Mouse (Mus musculus) hematopoietic multipotent progenitor cell, adult 10-12 weeks (in vitro differentiated cells): ENCODE measurements around the gene Olfr64. TPM values are rescaled to one million over a fixed set of nuclear protein-coding genes. Genes with fewer than 3 reads are reported as not detected.

Experiments
- polyA plus RNA-seq: library from polyadenylated mRNA; stranded (reverse); fragments of >175 nt; gene quantifications from 2 replicates; pipeline ENCODE4 v1.2.3, GENCODE M21; 2012; ENCODE audit warnings: low replicate concordance

The Olfr64 gene
- not detected in 2 replicates for polyA plus RNA-seq

GRCm38 (mm10) chr7:103894385-103894784 lies at the start of gene Olfr64:
TSS of gene Olfr64 (minus strand) at chr7:103894485.

DNA sequence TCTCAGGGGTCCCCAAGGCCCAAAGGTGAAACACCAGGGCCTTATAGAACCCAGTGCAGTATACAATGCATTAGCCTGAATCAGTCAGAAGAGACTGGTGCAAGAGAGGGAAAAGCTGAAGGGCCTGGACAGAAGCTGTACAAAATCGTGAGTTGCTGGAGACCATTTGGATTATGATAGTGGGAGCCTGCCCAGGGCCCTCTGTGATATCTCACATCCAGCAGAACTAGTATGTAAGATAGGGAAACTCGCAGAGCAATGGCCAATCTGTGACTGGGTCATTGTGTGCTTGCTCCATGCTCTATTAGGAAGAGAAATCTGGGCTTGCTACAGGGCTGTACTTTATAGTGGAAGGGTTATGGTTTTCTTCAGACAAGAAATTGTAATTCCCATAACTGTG lies 40.0 kb upstream of the Olfr64 start, which contains the start of gene Olfr632:
Gene Olfr632, plus strand, starts transcription at position 84 of the 400 bp plus-strand sequence.

GRCm38 (mm10) chr7:103928525-103928924 lies 34.2 kb upstream of the Olfr64 start, which contains the start of gene Olfr631:
TSS of gene Olfr631 (plus strand) at chr7:103928825.

GRCm38 (mm10) chr7:103903187-103903586 lies 8.9 kb upstream of the Olfr64 start, which contains the start of gene Olfr65:
TSS of gene Olfr65 (plus strand) at chr7:103903487.

DNA sequence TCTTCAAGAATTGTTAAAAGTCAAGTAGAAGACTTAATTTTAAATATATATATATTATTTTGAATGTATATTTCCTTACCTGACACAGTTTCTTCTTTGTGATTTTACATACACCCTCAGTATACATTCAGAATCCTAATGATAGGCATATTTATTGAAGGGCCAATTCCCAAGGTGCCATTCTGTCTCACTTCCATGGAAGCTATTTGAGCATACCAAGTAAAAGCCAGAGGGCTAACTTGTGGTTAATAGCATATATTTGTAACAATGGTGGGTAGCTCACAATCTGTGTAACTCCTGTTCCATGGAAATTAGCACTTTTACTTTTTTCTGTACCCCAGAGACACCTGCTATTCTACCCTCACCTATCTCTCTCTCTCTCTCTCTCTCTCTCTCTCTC lies 8.1 kb downstream of the Olfr64 start, which contains the start of gene Olfr66:
Gene Olfr66, minus strand, starts transcription at position 101 of the 400 bp plus-strand sequence.

GRCm38 (mm10) chr7:103853090-103853489 lies 41.2 kb downstream of the Olfr64 start, which contains the start of gene Hbb-y:
TSS of gene Hbb-y (minus strand) at chr7:103853216.

DNA sequence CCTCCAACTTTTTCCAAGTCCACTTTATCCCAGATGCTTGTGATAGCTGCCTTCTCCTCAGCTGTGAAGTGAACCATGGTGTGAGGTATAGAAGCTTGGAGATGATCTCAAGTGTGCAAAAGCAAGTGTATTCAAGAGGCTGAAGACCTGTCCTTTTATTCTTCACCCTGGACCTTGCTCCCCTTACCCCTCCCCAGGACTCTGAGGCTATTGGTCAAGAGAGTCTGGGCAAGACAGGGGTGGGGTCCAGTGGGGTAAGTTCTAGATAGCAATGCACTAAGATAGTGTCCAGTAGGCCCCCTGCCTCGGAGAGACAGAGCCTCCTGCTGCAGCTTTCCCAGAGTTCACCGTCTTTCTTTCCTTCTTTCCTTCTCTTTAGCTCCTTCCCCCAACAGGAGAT lies 51.3 kb downstream of the Olfr64 start, which contains the start of gene Hbb-bh1:
Gene Hbb-bh1, minus strand, starts transcription at position 131 of the 400 bp plus-strand sequence.

DNA sequence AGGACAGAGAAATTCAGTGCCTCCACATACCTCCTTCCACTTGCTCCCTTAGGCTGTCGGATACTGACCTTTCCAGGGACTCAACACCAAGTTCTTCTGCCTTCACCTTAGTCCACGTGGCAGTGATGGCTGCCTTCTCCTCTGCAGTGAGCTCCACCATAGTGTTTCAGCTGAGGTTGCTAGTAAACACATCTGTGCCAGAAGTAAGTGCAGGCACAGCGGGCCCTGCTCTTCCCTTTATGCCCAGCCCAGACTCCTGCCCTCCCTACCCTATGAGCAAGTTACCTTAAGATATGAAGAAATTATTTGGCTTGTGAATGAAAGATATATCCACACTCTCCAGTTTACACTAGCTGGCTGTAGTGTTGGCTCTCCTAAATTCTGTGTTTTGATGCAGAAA lies 54.0 kb downstream of the Olfr64 start, which contains the start of gene Hbb-bh2:
Gene Hbb-bh2, minus strand, starts transcription at position 253 of the 400 bp plus-strand sequence.

Other genes with a start within 250 kb of the Olfr64 start
- not detected in 2 replicates for gene Olfr623, start 230.8 kb downstream of the Olfr64 start, polyA plus RNA-seq
- gene Olfr624, start 223.3 kb downstream of the Olfr64 start, polyA plus RNA-seq, result not detected in 2 replicates
- gene Olfr625-ps1, start 211.8 kb downstream of the Olfr64 start, polyA plus RNA-seq, result not detected in 2 replicates
- not detected in 2 replicates for gene Olfr243, start 179.8 kb downstream of the Olfr64 start, polyA plus RNA-seq
- gene Olfr628, start 164.1 kb downstream of the Olfr64 start, polyA plus RNA-seq, result not detected in 2 replicates
- gene Olfr629, start 149.5 kb downstream of the Olfr64 start, polyA plus RNA-seq, result not detected in 2 replicates
- gene Olfr630, start 137.2 kb downstream of the Olfr64 start, polyA plus RNA-seq, result not detected in 2 replicates
- gene Olfr69, start 122.9 kb downstream of the Olfr64 start, polyA plus RNA-seq, result not detected in 2 replicates
- not detected in 2 replicates for gene Olfr68, start 114.8 kb downstream of the Olfr64 start, polyA plus RNA-seq
- gene Olfr67, start 102.7 kb downstream of the Olfr64 start, polyA plus RNA-seq, result not detected in 2 replicates
- 80.8 and 4,115 TPM in 2 replicates for gene Hbb-bt, start 80.5 kb downstream of the Olfr64 start, polyA plus RNA-seq
- gene Hbb-bs, start 66.4 kb downstream of the Olfr64 start, polyA plus RNA-seq, result 6,525 and 69,736 TPM in 2 replicates
- not detected in 2 replicates for gene Hbb-bh2, start 54.0 kb downstream of the Olfr64 start, polyA plus RNA-seq
- not detected in 2 replicates for gene Hbb-bh1, start 51.3 kb downstream of the Olfr64 start, polyA plus RNA-seq
- not detected in 2 replicates for gene Hbb-y, start 41.3 kb downstream of the Olfr64 start, polyA plus RNA-seq
- 0.15 TPM in 1 of 2 replicates, not detected in the other for gene Olfr66, start 8.2 kb downstream of the Olfr64 start, polyA plus RNA-seq
- gene Olfr65, start 9.0 kb upstream of the Olfr64 start, polyA plus RNA-seq, result not detected in 2 replicates
- not detected in 2 replicates for gene Olfr631, start 34.3 kb upstream of the Olfr64 start, polyA plus RNA-seq
- gene Olfr632, start 39.9 kb upstream of the Olfr64 start, polyA plus RNA-seq, result not detected in 2 replicates
- not detected in 2 replicates for gene Olfr633, start 50.0 kb upstream of the Olfr64 start, polyA plus RNA-seq
- 0.02 and 0.03 TPM in 2 replicates for gene Olfr635, start 76.7 kb upstream of the Olfr64 start, polyA plus RNA-seq
- not detected in 2 replicates for gene Olfr638, start 104.3 kb upstream of the Olfr64 start, polyA plus RNA-seq
- gene Olfr639, start 122.8 kb upstream of the Olfr64 start, polyA plus RNA-seq, result not detected in 2 replicates
- not detected in 2 replicates for gene Olfr640, start 131.1 kb upstream of the Olfr64 start, polyA plus RNA-seq
- not detected in 2 replicates for gene Olfr641, start 141.0 kb upstream of the Olfr64 start, polyA plus RNA-seq
- not detected in 2 replicates for gene Olfr642, start 158.2 kb upstream of the Olfr64 start, polyA plus RNA-seq
- 0.04 TPM in 1 of 2 replicates, not detected in the other for gene 4930516K23Rik, start 167.0 kb upstream of the Olfr64 start, polyA plus RNA-seq
- not detected in 2 replicates for gene Olfr644, start 177.4 kb upstream of the Olfr64 start, polyA plus RNA-seq
- not detected in 2 replicates for gene Olfr645, start 191.0 kb upstream of the Olfr64 start, polyA plus RNA-seq
- gene Olfr646, start 210.4 kb upstream of the Olfr64 start, polyA plus RNA-seq, result not detected in 2 replicates
- gene Ubqln5, start 235.3 kb upstream of the Olfr64 start, polyA plus RNA-seq, result not detected in 2 replicates
- not detected in 2 replicates for gene Olfr643, start 242.9 kb upstream of the Olfr64 start, polyA plus RNA-seq
- not detected in 2 replicates for gene Ubqln3, start 248.8 kb upstream of the Olfr64 start, polyA plus RNA-seq